Mouse (Mus musculus) spleen, embryonic (tissue): ENCODE measurements at regions not wholly inside any gene's neighbourhood (a gene's known extent, or its start where the extent isn't known, plus 50 kb on each side); places are given as distances from the start of the nearest gene placed in this dataset.

Experiments used
- CTCF ChIA-PET: fragments of 350-600 bp; sonication (Branson Sonifier 250); formaldehyde crosslinking; loops from one replicate; lab custom pipeline; 2022; lab: Charles Lee

- CTCF ChIA-PET, result no interaction called here
Measured at GRCm38 (mm10) chr1:186572651-186573050, 133.1 kb downstream of the Tgfb2 start.

GRCm38 (mm10) chr1:186572092-186572491 is 133.7 kb downstream of the Tgfb2 start:
- CTCF ChIA-PET, result no interaction called here

- CTCF ChIA-PET, result no interaction called here
Measured at GRCm38 (mm10) chr1:186568496-186568895, 137.3 kb downstream of the Tgfb2 start.

GRCm38 (mm10) chr1:186568076-186568475 is 137.7 kb downstream of the Tgfb2 start:
- CTCF ChIA-PET, result no interaction called here

- CTCF ChIA-PET, result no interaction called here
Measured at GRCm38 (mm10) chr1:186567136-186567826, 138.5 kb downstream of the Tgfb2 start.

GRCm38 (mm10) chr1:186562027-186562426 is 143.8 kb downstream of the Tgfb2 start:
- CTCF ChIA-PET, result interaction anchor here (0.6 kb wide), 1 partner anchor 9 kb away, joined by 4 read pairs; no protein-coding TSS in a partner anchor

GRCm38 (mm10) chr1:186555441-186555975 is 150.3 kb downstream of the Tgfb2 start:
- CTCF ChIA-PET, result no interaction called here

GRCm38 (mm10) chr1:186554520-186555010 is 151.2 kb downstream of the Tgfb2 start:
- CTCF ChIA-PET, result no interaction called here

- CTCF ChIA-PET, result no interaction called here
Measured at GRCm38 (mm10) chr1:186552689-186553088, 153.1 kb downstream of the Tgfb2 start.

GRCm38 (mm10) chr1:186550265-186550885 is 155.4 kb downstream of the Tgfb2 start:
- CTCF ChIA-PET, result no interaction called here

GRCm38 (mm10) chr1:186549207-186549606 is 156.6 kb downstream of the Tgfb2 start:
- CTCF ChIA-PET, result no interaction called here

- CTCF ChIA-PET, result no interaction called here
Measured at GRCm38 (mm10) chr1:186546386-186547185, 159.2 kb downstream of the Tgfb2 start.

GRCm38 (mm10) chr1:186540070-186540469 is 165.7 kb downstream of the Tgfb2 start:
- CTCF ChIA-PET, result no interaction called here

GRCm38 (mm10) chr1:186538233-186538632 is 167.6 kb downstream of the Tgfb2 start:
- CTCF ChIA-PET, result no interaction called here

- CTCF ChIA-PET, result no interaction called here
Measured at GRCm38 (mm10) chr1:186515976-186516375, 189.8 kb downstream of the Tgfb2 start.

GRCm38 (mm10) chr1:186515071-186515470 is 190.7 kb downstream of the Tgfb2 start:
- CTCF ChIA-PET, result no interaction called here

- CTCF ChIA-PET, result no interaction called here
Measured at GRCm38 (mm10) chr1:186513861-186514260, 191.9 kb downstream of the Tgfb2 start.

GRCm38 (mm10) chr1:186510531-186510930 is 195.3 kb downstream of the Tgfb2 start:
- CTCF ChIA-PET, result no interaction called here

GRCm38 (mm10) chr1:186508358-186508757 is 197.4 kb downstream of the Tgfb2 start:
- CTCF ChIA-PET, result no interaction called here

GRCm38 (mm10) chr1:186507956-186508355 is 197.8 kb downstream of the Tgfb2 start:
- CTCF ChIA-PET, result no interaction called here

- CTCF ChIA-PET, result no interaction called here
Measured at GRCm38 (mm10) chr1:186506517-186506916, 199.3 kb downstream of the Tgfb2 start.

- CTCF ChIA-PET, result no interaction called here
Measured at GRCm38 (mm10) chr1:186505912-186506311, 199.9 kb downstream of the Tgfb2 start.
